Mouse (Mus musculus) granulocyte monocyte progenitor cell, adult 5-6 weeks (primary cell): Measurements from ENCODE around the gene Col25a1. TPM values are rescaled to one million over a fixed set of nuclear protein-coding genes. Genes with fewer than 3 reads are reported as not detected.

Source experiments
- ATAC-seq: replicated peaks from 2 replicates; pipeline ENCODE4 v1.8.0; 2016; ENCODE audit warnings: mild to moderate bottlenecking, moderate TSS enrichment, inconsistent platforms; ENCODE audit not compliant: poor library complexity, severe bottlenecking
- total RNA-seq, 2 experiments: library from RNA; stranded (forward) in 1 of 2; stranded (reverse) in 1 of 2; fragments of 200-712, 200-1000 nt in 1 of 2; fragments of >200 nt in 1 of 2; fragmentation: Nextera tagmentation in 1 of 2; gene quantifications; 2 replicates each; pipeline ENCODE4 v1.2.3; 2014 to 2017

Gene Col25a1
- total RNA-seq, 2 experiments from 2014 or later, result not detected

DNA sequence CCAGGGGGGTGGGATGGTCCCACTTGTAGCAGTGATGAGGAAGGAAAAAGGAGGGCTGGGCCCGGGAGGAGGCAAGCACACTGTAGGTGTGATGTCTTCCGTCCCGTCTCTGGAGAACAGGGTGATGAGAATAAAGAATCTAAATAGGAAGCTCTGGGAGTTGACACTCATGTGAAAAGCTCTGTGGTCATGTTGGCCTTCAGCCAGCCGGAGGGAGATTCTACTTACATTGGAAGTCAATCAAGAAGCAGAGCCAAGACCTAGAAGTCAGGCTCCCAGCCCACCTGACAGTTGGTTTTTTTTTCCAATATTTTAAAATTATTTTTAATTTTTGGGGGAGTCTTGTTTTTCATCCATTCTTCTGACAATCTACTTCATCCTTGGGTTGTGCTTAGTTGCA is 297.5 kb downstream of the Col25a1 start:
- no peak for ATAC-seq

DNA sequence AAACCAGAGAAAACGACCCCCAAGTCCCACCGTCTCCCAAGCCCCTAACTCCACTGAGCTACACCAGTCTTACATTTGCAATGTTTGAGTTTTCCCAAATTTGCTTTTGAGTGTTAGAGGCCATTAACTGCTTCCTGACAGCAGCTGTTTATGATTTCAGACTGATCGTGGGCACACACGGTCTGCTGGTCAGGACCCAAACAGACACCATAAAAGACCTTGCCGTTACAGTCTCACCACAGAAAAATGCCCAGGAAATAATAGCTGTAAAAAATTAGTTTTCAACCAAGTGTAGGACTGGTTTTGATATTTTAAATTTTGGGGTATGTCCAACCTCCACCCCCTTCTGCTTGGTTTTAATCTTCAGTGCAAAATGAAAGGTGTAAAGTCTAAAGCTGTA is 298.8 kb downstream of the Col25a1 start:
- ATAC-seq, result no peak

DNA sequence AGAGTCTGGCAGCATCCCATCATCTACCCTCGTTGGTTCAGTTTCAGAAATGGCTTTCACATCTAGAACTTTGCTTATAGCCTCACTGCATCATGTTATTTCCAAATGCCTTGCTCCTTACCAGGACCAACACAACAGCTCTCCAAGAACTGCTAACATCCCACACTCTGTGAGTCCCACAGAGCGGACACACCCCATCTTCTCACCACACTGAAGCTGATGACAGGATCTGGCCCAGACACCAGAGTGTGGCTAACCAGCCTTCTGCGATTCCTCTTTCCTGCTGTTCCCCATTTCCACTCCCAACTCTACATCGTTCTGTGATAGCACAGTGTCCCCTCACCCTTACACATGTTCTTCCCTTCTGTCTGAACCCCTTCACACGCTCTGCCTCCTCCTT is 301.5 kb downstream of the Col25a1 start:
- ATAC-seq, result peak; percentile 40

- no peak for ATAC-seq
Observed at GRCm38 (mm10) chr3:130436956-130437355, 305.7 kb downstream of the Col25a1 start.

DNA sequence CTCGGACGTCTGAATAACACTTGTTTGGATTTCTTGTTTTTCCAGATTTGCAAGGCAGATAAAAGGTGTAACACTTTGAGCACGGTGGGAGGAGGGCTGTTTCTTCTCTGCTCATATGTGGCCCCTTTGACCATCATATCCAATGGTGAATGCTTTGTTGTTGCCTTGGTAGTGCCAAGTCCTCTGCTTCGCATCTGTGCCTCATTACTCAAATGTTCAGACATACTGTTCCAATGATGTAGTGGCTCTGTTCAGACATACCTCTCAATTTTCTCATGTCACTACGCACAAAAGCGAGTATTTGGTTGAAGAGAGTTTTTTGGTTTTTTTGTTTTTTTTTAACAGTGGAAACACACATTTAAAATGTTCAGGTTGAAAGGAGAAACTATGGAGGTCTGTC is 308.5 kb downstream of the Col25a1 start:
- ATAC-seq, result no peak

GRCm38 (mm10) chr3:130440689-130441088 is 309.4 kb downstream of the Col25a1 start:
- no peak for ATAC-seq

GRCm38 (mm10) chr3:130443842-130444627 is 312.7 kb downstream of the Col25a1 start:
- no peak for ATAC-seq

GRCm38 (mm10) chr3:130449864-130450263 is 318.6 kb downstream of the Col25a1 start:
- ATAC-seq, result no peak

- ATAC-seq, result no peak
Observed at GRCm38 (mm10) chr3:130465371-130465770, 334.1 kb downstream of the Col25a1 start.

DNA sequence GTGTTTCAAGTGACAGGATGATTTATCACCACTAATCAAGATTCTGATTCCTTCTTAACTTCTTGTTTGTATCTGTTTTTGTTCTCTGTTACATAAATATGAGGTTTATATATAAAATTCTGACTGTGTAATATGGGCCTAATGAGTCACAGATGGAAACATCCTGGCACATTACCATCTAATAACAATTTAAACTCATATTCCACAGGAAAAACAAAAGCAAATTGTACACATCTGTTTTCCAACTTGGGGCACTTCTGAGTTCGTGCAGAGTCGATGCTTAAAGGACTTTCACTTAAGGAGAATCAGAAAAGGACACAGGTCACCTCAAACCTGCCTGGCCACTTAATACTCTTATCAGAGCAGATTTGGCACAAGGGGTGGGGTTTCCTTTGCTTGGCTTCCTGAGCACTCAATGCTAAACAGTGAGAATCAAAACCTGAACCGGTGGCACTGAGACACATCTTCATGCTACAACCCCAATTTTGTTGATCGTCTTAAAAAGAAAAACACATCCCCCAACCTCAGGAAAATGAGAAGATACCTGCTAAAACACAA is 342.0 kb downstream of the Col25a1 start:
- ATAC-seq, result no peak

DNA sequence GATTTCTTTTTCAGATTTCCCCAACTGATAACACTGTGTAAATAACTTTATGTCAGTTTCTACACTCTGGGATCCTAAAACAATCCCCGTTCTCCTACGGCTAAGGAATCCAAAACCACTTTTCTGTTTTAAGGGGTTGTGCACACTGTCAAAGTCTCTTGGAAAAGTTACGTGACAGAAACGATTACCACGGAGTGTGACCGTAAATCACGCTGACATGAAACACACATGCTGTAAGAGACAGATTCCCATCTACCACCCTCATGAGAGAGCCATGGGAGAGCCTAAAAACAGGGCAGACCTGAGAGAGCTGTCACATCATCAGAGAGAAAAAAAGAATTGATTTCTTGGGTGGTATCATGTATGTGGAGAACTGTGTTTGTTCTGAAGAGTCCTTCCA is 342.7 kb downstream of the Col25a1 start:
- ATAC-seq, result no peak

DNA sequence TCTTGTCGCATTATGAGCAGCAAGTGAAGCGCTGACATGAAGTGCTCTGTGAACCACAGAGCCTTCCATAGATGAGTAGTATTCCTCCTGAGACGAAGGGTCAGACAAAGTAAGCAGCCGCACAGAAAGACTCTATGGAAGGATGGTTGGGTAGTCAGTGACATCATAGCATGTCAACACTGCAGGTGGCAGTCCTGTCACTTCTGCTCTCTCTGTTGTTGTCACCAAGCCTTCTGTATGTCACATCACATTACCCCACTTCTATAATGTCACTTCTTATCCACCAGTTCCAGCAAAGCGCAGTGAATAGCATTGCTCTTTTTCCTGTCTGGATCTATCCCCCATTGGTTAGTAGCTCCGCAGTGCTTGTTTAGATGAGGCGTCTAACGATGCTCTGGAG is 351.2 kb downstream of the Col25a1 start:
- ATAC-seq, result no peak

- ATAC-seq, result 0 out of 2 replicates have a peak, but pooled peaks have one; percentile 27
Observed at GRCm38 (mm10) chr3:130488839-130489238, 357.5 kb downstream of the Col25a1 start.

- ATAC-seq, result no peak
Observed at GRCm38 (mm10) chr3:130494192-130494591, 362.9 kb downstream of the Col25a1 start.

DNA sequence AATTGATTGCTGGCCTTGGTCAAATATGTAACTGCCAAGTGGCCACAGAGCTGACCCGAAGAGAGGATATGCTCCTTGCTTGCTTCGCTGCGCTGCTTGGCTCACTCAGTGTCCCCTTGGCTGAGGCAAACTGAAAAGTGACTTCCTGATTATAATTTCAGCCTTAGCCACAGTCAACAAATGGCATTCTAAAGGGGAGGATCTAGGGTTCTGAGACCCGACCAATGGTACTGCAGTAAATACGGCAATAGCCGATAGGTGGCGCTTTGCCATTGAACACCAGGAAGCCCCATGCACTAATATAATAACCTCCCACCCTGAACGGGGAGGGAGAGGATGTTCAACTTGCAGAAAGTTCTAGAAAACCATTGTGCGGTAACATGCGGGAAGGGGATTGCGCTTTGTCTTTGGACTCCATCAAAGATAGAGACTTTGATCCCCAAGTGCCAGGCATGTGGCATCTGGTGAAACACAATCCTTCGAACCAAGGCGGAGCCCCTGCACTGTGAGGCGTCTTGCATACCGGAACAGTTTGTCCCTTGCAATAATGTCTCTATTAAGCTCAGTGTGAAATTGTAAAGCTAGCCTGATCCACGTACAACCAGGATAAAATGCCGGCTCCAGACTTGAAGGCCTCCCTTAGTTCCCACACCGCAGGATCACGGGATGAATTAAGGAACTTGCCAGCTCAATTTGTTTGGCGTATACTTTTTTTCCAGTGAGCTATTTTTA is 363.5 kb downstream of the Col25a1 start:
- peak; percentile 85 for ATAC-seq

DNA sequence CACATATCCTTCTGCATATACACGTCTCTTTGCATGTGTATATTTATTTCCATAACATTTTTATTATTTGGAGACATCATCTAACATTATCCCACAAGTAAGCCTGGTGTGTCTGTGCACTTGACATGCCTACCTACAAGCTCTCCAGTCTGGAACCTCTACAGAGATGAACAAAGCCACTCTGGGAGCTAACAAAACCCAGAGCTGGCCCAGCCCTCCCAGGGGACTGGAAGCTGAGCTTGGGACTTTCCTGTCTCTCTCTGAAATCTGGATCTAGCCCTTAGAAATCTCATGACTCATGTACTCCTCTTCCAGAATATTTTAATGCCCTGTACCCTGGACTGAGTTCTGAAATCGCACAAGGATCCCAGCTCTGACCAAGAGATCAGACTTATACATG is 365.7 kb downstream of the Col25a1 start:
- no peak for ATAC-seq

DNA sequence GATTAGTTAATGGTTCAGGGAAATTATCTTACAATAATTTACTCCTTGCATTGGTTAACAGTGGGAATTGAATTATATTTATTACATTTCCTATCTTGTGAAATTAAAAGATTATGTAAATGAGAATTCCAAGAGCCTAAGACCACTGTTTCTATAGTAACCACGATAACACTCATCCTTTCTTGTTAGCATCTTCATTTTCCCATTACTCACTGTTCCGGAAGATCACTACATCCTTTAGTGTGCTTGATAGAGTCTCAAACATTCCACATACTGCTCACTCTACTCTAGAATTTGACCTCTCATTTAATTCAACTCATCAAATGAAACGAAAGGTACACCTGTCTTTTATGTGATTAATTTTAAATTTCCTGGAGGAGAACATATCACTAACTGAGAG is 370.4 kb downstream of the Col25a1 start:
- no peak for ATAC-seq

GRCm38 (mm10) chr3:130508330-130508729 is 377.0 kb downstream of the Col25a1 start:
- ATAC-seq, result no peak

- no peak for ATAC-seq
Observed at GRCm38 (mm10) chr3:130518457-130518879, 387.2 kb downstream of the Col25a1 start.

DNA sequence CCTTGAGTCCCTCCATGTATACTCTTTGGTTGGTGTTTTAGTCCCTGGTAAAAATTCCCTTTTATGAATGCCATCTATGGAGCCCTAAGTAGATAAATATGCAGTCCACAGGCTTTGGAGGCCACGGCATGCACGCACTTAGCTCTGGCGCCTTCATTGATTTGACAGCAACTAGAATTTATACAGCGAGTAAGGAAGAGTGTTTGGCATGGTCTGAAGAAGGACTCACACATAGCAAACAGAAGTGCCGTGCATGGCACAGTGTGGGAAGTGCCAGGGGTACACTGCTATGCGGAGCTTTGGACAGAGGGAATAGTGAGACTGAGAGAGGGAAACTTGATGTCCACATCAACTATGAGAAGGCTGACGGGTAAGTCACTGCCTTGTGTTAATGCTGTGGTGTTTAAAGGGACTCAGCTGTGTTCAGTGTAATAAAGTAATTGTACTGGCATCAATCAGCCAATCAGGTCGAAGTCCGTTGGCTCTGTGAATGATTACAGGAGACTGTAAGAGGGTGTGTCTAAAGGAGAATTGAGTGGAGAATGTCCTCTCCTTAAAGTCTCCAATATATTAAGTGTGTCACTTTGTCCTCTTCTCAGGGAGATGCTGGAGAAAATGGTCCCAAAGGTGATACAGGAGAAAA is 390.7 kb downstream of the Col25a1 start:
- no peak for ATAC-seq

GRCm38 (mm10) chr3:130523019-130523418 is 391.7 kb downstream of the Col25a1 start:
- ATAC-seq, result no peak
